Mouse (Mus musculus): Measurements from ENCODE around the gene Dnal4.

Gene Dnal4

GRCm38 (mm10) chr15:79764539-79765267 lies 12.9 kb downstream of the Dnal4 start:
- in situ Hi-C loops (cut with MboI, MseI), result no loop called here

- in situ Hi-C loops (cut with MboI, MseI), result no loop called here
Measured at GRCm38 (mm10) chr15:79763601-79764246, 13.9 kb downstream of the Dnal4 start.

- in situ Hi-C loops (cut with MboI, MseI), result no loop called here
Measured at GRCm38 (mm10) chr15:79763001-79763400, 14.6 kb downstream of the Dnal4 start.

DNA sequence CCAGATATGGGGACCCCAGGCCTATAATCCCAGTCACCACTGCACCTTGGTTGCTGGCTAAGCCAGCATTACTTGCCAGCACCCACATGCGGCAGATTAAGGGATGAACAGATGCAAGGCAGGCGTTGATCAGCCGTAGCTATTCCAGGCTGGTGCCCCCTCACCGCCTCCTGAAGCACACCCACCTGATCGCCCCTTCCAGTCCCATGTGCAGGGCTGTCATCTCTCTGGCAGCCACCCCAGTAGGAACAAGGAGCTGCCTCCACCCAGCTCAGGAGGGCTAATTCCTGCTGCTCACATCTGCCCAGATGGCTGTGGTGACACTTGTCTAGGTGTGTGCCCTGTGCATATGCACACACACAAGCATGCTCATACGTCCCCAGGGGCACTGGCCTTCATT lies 16.7 kb downstream of the Dnal4 start:
- in situ Hi-C loops (cut with MboI, MseI), result no loop called here

DNA sequence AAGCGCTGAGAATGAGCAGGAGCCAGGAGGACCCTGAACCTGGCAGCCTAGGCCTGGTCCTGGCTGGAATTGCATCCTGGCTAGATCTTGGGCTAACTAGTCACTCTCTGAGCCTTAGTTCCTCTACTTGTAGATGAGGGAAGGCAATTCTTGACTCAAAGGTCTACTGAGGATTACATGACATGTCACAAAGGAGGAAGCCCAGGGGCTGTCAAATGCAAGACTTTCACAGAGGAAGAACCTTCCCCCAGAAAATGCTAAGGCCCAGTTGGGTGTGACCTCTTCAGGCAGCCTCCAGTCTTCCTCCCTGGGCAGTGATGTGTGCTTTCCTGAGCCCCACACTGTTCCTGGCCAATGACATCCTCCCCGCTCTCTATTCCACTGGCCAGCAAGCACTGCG lies 20.5 kb downstream of the Dnal4 start:
- in situ Hi-C loops (cut with MboI, MseI), result no loop called here

GRCm38 (mm10) chr15:79755977-79756625 lies 21.5 kb downstream of the Dnal4 start:
- in situ Hi-C loops (cut with MboI, MseI), result no loop called here

DNA sequence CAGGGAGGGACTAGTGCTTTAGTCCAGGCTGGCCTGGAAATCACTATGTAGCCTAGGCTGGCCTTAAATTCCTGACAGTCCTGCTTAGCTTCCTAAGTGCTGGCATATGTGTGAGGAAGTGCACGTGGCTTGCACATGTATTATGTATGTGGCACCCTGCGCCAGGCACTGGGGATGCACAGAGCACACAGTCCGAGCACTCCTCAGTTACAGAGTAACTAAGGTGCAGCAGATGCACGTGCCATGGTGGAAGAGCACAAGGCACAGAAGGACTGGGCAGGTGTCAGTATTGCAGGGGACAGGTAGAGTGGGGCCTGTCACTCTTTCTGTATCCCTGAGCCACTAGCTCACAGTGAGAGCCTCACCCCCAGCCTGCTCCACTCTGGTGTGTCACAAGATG lies 22.5 kb downstream of the Dnal4 start:
- in situ Hi-C loops (cut with MboI, MseI), result no loop called here

GRCm38 (mm10) chr15:79753873-79754272 lies 23.8 kb downstream of the Dnal4 start:
- in situ Hi-C loops (cut with MboI, MseI), result no loop called here

- in situ Hi-C loops (cut with MboI, MseI), result no loop called here
Measured at GRCm38 (mm10) chr15:79753420-79753752, 24.3 kb downstream of the Dnal4 start.

DNA sequence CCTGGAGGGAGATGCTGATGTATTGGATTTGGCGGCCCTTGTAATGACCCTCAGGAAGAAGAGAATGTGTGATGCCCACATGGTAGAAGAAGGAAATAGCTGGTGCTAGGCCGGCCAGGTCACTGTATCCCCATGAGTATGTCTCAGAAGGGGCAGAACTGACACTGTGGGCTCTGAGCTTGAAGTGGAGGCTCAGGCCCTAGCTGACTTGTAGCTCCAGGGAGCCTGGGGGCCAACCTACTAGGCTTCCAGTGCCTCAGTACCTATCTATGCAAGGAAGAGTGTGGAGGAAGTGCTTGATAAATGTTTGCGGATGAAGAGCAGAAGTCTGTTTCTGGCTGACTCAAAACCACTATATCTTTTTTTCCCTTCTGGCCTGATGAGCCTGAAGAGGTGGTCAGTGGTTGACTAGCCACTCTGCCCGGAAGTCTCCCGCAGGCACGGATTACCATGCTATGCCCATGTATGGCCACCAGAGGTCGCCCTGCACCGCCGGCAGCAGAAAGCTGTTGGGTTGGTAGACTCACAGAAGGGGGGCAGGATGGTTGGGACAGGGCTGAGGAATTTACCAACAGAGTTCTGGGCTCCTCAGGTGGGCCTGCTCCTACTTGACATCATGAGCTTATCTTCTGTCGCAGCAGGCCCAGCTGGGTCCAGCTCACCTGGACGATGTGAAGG lies 24.8 kb downstream of the Dnal4 start:
- in situ Hi-C loops (cut with MboI, MseI), result no loop called here

GRCm38 (mm10) chr15:79751772-79752171 lies 25.9 kb downstream of the Dnal4 start:
- in situ Hi-C loops (cut with MboI, MseI), result no loop called here

DNA sequence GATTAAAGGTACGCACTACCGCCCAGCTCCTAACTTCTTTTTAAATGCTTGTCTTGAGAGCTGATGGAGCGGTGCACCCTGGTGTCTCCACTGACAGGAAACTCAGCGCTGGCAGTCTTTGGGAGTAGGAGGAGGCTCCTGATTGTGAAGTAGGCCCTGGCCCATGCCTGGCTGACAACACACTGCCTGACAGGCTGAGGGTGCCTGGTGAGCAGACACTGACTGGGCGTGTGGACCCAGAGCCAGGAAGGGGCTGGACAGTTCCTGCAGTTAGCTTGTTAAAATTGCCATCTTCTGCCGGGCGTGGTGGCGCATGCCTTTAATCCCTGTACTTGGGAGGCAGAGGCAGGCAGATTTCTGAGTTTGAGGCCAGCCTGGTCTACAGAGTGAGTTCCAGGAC lies 27.4 kb downstream of the Dnal4 start:
- in situ Hi-C loops (cut with MboI, MseI), result no loop called here

GRCm38 (mm10) chr15:79749162-79749561 lies 28.5 kb downstream of the Dnal4 start:
- in situ Hi-C loops (cut with MboI, MseI), result no loop called here

GRCm38 (mm10) chr15:79747998-79748397 lies 29.7 kb downstream of the Dnal4 start:
- in situ Hi-C loops (cut with MboI, MseI), result no loop called here

- in situ Hi-C loops (cut with MboI, MseI), result no loop called here
Measured at GRCm38 (mm10) chr15:79745883-79746282, 31.8 kb downstream of the Dnal4 start.

DNA sequence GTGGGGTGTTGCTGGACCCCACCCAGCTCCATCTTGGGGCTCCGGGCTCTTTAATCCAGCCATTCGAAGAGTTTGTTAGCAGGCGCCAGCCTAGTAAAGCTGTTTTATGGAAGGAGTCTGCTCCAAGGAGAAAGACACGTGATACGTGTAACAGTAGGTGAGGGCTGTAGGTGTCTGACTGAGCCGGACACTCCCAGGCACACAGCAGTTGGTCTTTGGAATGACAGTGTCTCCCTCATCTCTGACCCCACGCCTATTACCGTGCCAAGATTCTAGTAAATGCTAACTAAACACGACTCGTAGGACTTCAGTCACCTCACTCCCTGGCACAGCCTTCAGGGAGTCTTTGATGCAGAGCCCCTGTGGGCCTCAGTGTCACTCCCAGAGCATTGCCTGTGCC lies 32.3 kb downstream of the Dnal4 start:
- in situ Hi-C loops (cut with MboI, MseI), result no loop called here

- in situ Hi-C loops (cut with MboI, MseI), result no loop called here
Measured at GRCm38 (mm10) chr15:79744742-79745141, 32.9 kb downstream of the Dnal4 start.

GRCm38 (mm10) chr15:79744001-79744400 lies 33.6 kb downstream of the Dnal4 start:
- in situ Hi-C loops (cut with MboI, MseI), result no loop called here

DNA sequence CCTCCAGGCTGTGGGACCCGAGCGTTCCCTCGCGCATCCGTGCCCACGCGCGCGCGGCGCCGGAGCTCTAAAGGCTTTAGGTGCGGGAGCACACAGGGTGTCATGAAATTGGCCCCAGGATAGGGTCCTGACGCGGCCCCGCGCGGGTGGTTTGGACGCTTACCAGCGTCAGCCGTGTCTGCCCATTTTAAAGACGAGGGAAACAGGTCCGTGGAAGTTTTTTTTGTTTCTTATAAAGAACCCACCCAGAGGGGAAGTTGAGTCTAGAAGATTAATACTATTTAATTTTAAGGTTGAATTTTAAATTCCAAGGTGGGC lies 35.0 kb downstream of the Dnal4 start:
- in situ Hi-C loops (cut with MboI, MseI), result no loop called here

DNA sequence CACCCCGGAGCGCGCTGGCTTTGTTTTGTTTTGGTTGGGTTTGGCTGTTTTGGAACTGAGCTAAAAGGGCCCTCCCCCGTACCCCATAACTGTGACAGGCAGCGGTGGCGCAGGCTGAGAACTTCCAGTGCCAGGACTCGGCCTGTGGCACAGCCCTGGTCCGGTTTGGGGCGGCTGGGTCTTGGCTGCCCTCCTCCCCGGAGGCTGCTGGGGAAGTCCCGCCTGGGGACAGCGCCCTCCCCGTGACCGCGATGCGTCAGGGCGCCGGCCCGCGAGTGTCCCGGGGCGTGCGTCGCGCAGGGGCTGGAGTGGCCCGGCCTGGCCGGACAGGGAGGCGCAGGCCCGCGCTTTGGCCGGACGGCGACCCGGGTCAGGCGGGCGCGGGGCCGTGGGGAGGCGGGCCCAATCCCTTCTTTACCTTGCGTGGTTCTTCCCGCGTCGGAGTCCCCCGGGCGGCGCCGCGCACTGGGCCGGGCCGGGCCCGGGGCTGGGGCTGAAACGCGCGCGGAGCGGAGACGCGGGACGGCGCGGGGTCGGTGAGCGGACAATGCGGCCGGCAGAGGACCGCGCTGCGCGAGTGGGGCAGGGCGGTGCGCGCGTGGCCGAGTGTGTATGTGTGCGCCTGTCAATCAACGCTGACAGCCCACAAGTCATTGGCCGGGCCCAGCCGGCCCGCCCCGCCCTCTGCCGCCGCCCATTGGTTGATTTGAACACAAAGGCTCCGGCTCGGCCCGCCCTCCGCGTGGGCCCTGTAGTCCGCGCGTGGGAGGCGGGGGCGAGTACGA lies 35.5 kb downstream of the Dnal4 start, which contains the start of gene Sun2:
Sun2 (minus strand) TSS at position 616 of the 785 bp plus-strand sequence.
- in situ Hi-C loops (cut with MboI, MseI), result no loop called here

DNA sequence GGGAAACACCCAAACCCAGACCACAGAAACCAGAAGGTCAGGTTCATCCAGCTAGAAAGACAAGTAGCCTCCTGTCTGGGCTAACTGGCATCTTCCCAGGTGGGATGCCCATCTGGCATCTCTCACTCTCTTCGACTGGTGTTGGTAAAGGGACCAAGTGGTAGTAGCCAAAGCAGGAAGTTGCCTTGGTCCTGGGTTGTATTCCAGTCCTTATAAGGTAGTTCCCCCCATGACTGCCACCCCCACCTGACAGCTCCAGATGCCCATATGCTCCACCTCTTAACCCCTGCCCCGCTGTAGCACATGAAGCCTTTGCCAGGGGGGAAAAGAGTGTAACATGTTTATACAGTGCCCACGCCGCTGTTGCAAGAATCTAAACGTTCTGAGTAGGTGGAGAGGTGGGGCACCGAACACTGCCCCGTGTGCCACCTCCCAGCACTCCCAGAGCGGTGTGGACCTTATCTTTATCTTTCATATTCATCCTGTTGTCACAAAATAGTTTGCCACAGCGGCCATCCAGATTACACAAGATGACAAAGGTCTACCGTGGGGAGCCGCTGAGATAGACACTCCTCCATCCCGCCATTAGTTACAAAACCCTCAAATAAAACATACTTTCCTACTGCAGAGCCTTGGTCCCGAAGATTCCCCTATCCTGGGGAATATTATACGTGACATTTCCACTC lies 36.3 kb downstream of the Dnal4 start:
- in situ Hi-C loops (cut with MboI, MseI), result no loop called here

All from T-helper 1 cell (primary cell).